Mouse (Mus musculus): Measurements from ENCODE around the gene Ctdnep1. TPM values are rescaled to one million over a fixed set of nuclear protein-coding genes. Genes with fewer than 3 reads are reported as not detected.

The Ctdnep1 gene
- polyA plus RNA-seq, 1 experiment = not detected

GRCm38 (mm10) chr11:70017199-70017767 lies 36.3 kb downstream of the Ctdnep1 start:
- Histone ChIP-seq H3K4me1 (ENCODE audit: control insufficient read depth, insufficient read depth, low read length) (peaks cover 19% of the 10 kb centered on the region), H3K27ac (ENCODE audit: insufficient read depth, low read depth, low read length) (peak overlapping the region; percentile 94), H3K4me3 (ENCODE audit: insufficient read depth, low read depth, low read length) (peak overlapping the region; percentile 58)
- TF ChIP-seq CTCF (IDR thresholded peaks at IDR 0.05; ENCODE audit: insufficient read depth, low read depth, low read length) = no peak
- no peak for TF ChIP-seq POLR2A (IDR thresholded peaks at IDR 0.05; ENCODE audit: insufficient read depth, low read depth, low read length)
- WGBS = 32% methylated on average over 7 of the region's 7 CpGs

- H3K4me3 ChIP-seq (ENCODE audit: insufficient read depth, low read depth, low read length) = peak overlapping the region; percentile 77
- peak overlapping the region; percentile 94 for H3K27ac ChIP-seq (ENCODE audit: insufficient read depth, low read depth, low read length)
- WGBS = under 1% methylated on average over 24 of the region's 25 CpGs
- peaks cover 19% of the 10 kb centered on the region for H3K4me1 ChIP-seq (ENCODE audit: control insufficient read depth, insufficient read depth, low read length)
- TF ChIP-seq CTCF (IDR thresholded peaks at IDR 0.05; ENCODE audit: insufficient read depth, low read depth, low read length) (no peak), POLR2A (IDR thresholded peaks at IDR 0.05; ENCODE audit: insufficient read depth, low read depth, low read length) (peak; percentile 12; the same call in 1 of the 2 replicates)
These were observed 37.4 kb downstream of the Ctdnep1 start for GRCm38 (mm10) chr11:70018131-70018990.

DNA sequence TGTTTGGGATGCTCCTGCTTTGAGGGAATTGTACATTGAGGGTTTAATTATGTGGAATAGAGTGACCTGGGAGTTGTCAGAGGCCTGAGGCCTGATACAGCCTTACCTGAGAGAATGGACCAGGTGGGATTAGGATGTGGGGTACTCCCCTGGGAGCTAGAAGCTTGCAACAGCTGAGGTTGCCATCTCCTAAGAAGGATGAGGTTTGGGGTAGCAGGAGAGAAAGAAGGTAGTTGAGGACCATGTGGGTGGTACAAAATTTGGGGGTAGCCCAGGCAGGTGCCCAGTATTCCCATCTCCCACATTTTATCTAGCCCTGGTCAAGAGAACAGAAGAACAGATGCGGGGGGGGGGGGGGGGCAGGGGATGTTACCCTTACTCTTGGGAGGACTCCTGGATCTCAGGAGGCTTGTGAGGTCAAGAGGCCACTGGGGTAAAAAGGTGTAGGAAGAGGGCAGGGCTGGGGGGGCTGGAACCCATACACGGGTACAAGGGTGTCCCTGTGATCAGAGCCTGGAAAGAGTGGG lies 38.6 kb downstream of the Ctdnep1 start:
- TF ChIP-seq POLR2A (IDR thresholded peaks at IDR 0.05; ENCODE audit: insufficient read depth, low read depth, low read length) (0 out of 2 replicates have a peak, but pooled peaks have one; percentile 44), CTCF (IDR thresholded peaks at IDR 0.05; ENCODE audit: insufficient read depth, low read depth, low read length) (no peak)
- WGBS = 8% methylated on average over 2 of the region's 2 CpGs
- Histone ChIP-seq H3K4me1 (ENCODE audit: control insufficient read depth, insufficient read depth, low read length) (peaks cover 20% of the 10 kb centered on the region), H3K4me3 (ENCODE audit: insufficient read depth, low read depth, low read length) (peak overlapping the region; percentile 77), H3K27ac (ENCODE audit: insufficient read depth, low read depth, low read length) (peak overlapping the region; percentile 82)

- H3K27ac ChIP-seq (ENCODE audit: insufficient read depth, low read depth, low read length) = peak overlapping the region; percentile 81
- 3% methylated on average over 8 of the region's 8 CpGs for WGBS
- H3K4me3 ChIP-seq (ENCODE audit: insufficient read depth, low read depth, low read length) = peak overlapping the region; percentile 77
- peaks cover 20% of the 10 kb centered on the region for H3K4me1 ChIP-seq (ENCODE audit: control insufficient read depth, insufficient read depth, low read length)
- no peak; the same call in 1 of the 2 replicates for TF ChIP-seq POLR2A (IDR thresholded peaks at IDR 0.05; ENCODE audit: insufficient read depth, low read depth, low read length)
- TF ChIP-seq CTCF (IDR thresholded peaks at IDR 0.05; ENCODE audit: insufficient read depth, low read depth, low read length) = no peak
These were observed 39.2 kb downstream of the Ctdnep1 start for GRCm38 (mm10) chr11:70020022-70020631.

DNA sequence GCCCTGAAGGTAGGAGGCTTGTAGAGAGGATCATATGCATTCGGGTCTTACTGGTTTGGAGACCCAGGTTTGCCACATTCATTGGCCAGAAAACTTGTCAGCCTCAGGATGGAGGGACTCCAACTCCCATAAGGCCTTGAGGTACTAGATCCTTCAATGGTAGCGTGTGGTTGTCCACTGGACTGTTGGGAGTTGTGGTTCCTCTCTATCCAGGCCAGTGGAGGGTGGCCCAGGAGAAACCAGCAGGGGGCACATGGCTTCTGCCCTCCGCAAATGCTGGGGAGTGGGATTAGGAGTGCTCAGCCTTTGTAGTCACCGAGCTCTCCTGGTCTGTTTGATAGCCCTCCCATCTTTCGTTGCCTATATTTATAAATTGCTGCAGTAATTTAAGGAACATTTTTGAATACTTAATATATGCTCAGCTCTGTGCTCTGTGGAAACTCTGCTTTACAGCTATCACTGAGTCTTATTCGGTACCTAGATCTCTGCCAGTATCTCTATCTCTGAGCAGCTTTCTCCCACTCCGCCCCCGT lies 39.8 kb downstream of the Ctdnep1 start:
- H3K27ac ChIP-seq (ENCODE audit: insufficient read depth, low read depth, low read length) = peak overlapping the region; percentile 81
- peak overlapping the region; percentile 56 for H3K4me3 ChIP-seq (ENCODE audit: insufficient read depth, low read depth, low read length)
- peaks cover 23% of the 10 kb centered on the region for H3K4me1 ChIP-seq (ENCODE audit: control insufficient read depth, insufficient read depth, low read length)
- TF ChIP-seq CTCF (IDR thresholded peaks at IDR 0.05; ENCODE audit: insufficient read depth, low read depth, low read length) = peak; percentile 33; the same call in 1 of the 2 replicates
- no peak for TF ChIP-seq POLR2A (IDR thresholded peaks at IDR 0.05; ENCODE audit: insufficient read depth, low read depth, low read length)
- 0% methylated on average over 8 of the region's 8 CpGs for WGBS

GRCm38 (mm10) chr11:70021264-70022132 lies 40.5 kb downstream of the Ctdnep1 start:
- H3K4me1 ChIP-seq (ENCODE audit: control insufficient read depth, insufficient read depth, low read length) = peaks cover 30% of the 10 kb centered on the region

GRCm38 (mm10) chr11:70023481-70024150 lies 42.7 kb downstream of the Ctdnep1 start:
- TF ChIP-seq POLR2A (IDR thresholded peaks at IDR 0.05; ENCODE audit: insufficient read depth, low read depth, low read length) = no peak
- no peak for TF ChIP-seq CTCF (IDR thresholded peaks at IDR 0.05; ENCODE audit: insufficient read depth, low read depth, low read length)
- 2% methylated on average over 29 of the region's 29 CpGs for whole genome bisulfite sequencing
- H3K4me1 ChIP-seq (ENCODE audit: control insufficient read depth, insufficient read depth, low read length) = peaks cover 44% of the 10 kb centered on the region
- peak overlapping the region; percentile 37 for H3K4me3 ChIP-seq (ENCODE audit: insufficient read depth, low read depth, low read length)
- peak overlapping the region; percentile 31; the same call in 1 of the 2 replicates for H3K27ac ChIP-seq (ENCODE audit: insufficient read depth, low read depth, low read length)

More at GRCm38 (mm10) chr11:70021264-70022132, 40.5 kb downstream of the Ctdnep1 start:
- H3K4me3 ChIP-seq (ENCODE audit: insufficient read depth, low read depth, low read length) = peak overlapping the region; percentile 56
- peak overlapping the region; percentile 43 for H3K27ac ChIP-seq (ENCODE audit: insufficient read depth, low read depth, low read length)
- WGBS = under 1% methylated on average over 40 of the region's 40 CpGs
- TF ChIP-seq POLR2A (IDR thresholded peaks at IDR 0.05; ENCODE audit: insufficient read depth, low read depth, low read length) = no peak
- TF ChIP-seq CTCF (IDR thresholded peaks at IDR 0.05; ENCODE audit: insufficient read depth, low read depth, low read length) = no peak
